Mouse (Mus musculus) layer of hippocampus, adult 18-20 months (tissue): ENCODE measurements around the gene Mtus2. TPM values are rescaled to one million over a fixed set of nuclear protein-coding genes. Genes with fewer than 3 reads are reported as not detected.
"Not testable (repeated sequence)": the region's sequence is repeated elsewhere in the genome, so short reads cannot be mapped to it uniquely, and the experiment has no call there.

Source experiments
- DNase-seq, 2 experiments: peaks; one replicate each; pipeline ENCODE4 v3.0.0; 2022; ENCODE audit warnings: low spot score in 2 of 2
- total RNA-seq, 2 experiments: library from RNA; stranded (reverse); gene quantifications; 2 replicates each; pipeline ENCODE4 v1.2.3; 2021

The Mtus2 gene
- total RNA-seq, 2 experiments from 2014 or later, result 32.9 to 35.6 TPM

DNA sequence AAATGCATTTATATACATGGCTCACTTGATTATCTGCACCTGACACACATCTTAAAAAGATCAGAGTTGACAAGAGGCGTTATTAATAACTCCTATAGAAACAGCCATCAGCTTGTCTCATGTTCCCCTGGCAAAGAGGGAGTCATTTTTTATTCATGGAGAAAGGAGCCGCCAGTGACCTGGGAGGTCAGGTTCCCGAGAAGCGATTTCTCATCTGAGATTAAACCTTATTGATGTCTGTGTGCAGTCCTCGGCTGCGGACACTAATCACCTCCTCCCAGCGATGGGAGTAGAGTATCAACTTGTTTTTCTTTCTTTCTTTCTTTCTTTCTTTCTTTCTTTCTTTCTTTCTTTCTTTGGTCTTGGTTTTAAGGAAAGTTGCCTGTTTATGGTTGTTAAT is 150.8 kb downstream of the Mtus2 start:
- no peak for DNase-seq

DNA sequence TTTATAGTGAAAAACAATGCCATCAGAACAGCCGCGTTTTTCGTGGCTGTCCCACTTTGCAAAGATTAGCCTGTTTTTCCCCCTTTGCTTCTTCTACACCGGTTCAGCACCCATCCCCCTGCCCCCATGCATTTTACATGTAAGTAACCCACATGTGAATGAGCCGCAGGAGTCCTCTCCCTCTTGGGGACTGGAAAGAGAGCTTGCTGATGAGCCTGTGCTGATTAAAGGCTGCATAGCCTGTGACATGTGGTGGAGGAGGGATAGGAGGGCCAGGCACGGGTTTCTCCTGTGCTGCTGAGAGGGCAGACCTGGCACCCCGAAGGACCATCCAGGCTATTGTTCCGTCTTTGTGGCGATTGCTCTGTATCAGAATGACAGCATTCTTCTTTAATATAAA is 151.2 kb downstream of the Mtus2 start:
- DNase-seq, result no peak

DNA sequence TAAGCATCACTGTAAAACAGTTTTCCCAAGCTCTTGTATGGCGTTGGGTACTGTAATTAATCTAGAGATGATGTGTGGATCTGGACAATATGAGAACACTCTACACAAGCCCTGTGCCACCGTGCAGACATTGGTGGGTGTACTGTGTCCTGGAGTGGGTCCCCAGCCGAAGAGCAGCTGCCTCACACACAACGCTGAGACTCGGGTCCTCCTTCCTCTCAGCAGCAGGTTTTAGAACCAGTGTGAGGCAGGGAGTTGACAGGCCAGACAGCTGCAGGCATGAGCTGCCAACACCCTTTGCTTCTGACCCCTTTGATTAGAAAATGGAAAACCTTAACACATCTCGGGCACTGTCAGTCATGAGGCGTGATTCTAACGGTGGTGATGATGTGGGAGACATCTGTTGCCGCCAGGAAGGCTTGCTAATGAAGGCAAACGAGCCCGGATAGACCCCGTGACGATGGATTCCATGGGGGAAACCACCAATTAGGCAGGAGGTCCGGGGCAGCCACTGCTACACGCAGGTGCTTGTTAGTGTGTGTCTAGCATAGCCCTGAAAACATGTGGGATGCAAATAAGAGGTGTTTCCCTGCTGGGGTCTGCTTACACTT is 158.2 kb downstream of the Mtus2 start:
- DNase-seq, result no peak

DNA sequence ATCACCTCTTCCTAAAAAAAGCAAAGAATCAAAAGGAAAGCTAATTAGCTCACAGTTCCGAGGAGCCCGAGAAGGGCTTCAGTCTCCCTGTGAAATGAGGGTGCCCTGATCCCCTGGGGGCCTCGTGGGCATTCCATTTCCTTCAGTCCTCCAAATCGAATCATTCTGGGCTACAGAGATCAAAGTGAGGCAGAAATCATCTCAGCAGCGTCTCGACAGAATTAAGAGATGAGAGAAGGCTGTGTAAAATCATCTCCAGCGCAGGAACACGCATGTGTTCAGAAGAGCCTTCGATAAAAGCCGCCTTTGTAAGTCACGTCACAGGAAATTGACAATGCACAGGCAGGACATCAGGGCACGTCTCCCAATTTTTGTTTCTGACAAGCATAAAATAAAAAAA is 167.2 kb downstream of the Mtus2 start:
- no peak for DNase-seq

DNA sequence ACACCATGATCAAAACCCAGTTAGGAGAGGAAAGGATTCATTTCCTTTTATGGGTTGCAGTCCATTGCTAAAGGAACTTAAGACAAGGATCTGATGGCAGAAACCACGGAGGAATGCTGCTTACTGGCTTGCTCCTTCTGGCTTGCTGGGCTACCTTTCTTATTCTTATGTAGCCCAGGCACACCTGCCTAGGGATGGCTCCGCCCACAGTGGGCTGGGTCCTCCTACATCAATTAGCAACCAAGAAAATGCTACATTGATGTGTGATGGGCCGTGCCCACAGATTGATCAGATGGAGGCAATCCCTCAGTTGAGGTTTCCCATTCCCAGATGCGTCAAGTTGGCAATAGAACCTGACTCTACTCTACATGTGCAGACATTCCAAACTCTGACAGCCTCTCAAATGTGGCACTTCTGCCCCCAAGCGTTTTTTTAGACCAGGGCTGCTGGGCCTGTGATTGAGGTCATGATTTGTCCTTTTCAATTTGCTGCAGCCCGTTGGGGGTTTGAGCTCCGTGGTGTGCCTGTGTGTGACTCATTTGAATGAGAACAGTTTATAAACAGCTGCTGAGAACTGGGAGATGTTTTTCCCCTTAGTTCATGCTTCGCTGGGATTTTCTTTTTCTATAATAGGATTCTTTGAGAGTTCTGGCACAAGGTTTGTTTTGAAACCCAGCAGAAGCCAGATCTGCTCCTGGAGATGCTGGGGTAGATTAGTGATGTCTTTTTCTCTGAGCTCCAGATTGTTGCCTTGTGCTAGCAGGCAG is 173.8 kb downstream of the Mtus2 start:
- DNase-seq, result peak; percentile 68 to 76

DNA sequence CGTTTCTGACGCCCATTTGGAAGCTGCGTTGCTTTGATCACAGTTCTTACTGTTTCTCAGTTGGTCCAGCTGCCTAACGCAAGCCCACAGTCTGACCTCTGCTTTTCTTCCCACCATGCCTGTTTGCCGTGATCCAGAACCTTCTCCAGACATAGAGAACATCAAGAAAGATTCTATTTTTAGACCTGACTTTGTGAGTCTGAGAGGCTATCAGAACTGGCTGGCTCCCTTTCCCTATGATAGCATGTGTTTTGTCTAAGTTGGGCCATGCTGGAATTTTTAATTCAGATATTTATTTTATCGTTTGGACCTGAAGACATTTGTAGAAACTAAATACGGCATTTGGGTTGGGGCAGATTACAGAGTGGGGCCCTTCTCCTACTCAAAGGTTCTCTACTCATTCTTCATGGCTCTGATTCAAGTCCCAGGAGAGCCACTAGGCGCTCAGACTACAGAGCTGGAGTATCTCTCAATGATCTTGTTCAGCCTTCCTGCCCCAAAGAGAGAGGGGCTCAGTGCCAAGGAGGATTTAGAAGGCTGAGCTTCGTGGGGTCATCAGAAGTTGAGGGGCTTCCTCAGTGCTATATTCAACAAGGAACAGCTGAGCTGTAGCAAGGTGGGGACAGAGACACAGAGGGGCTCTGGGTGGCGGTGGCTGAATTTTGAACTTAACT is 174.5 kb downstream of the Mtus2 start:
- DNase-seq, result no peak

DNA sequence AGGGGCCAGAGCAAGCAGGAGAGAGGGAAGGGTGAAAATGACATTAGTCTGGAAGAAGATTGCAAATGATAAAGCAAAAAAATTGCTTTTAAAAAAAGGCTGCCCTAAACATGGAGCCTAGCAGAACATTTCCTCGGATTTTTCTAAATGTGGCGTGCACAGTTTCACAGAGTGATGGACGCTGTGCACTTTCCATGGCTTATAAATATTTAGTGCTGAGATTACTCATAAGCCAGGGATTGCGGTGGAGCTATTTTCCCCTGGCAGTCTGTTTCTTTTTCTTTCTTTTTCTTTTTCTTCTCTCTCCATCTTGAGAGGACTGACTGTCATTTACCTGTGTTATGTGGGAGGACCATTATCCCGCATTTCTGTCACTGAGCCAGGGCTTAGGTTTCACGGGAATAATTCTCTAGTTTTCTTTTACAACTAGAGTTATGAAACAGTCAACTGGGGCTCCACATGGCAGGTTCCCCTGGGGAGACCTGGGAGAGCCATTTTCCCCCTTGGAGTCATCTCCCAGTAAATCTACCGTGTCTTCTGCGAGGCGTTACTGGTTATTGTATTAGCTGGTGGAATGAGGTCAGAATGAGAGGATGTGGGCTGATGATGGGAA is 176.4 kb downstream of the Mtus2 start:
- peak; percentile 11 to 45 for DNase-seq

DNA sequence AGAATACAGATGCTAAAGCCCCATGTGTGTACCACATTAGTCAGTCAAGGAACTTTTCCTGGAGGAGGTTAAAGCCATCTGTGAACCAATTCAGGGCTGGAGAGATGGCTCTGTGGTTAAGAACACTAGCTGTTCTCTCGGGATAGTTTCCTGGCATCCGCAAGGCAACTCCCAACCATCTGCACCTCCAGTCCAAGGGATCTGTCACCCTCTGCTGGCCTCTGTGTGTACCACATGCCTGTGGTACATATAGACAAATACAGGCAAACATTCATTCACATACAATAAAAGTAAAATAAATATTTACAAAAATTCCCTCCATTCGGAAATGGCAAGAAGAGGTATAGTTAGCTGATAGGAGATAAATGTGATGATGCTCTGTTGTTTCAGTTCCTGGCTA is 184.5 kb downstream of the Mtus2 start:
- DNase-seq, result no peak

DNA sequence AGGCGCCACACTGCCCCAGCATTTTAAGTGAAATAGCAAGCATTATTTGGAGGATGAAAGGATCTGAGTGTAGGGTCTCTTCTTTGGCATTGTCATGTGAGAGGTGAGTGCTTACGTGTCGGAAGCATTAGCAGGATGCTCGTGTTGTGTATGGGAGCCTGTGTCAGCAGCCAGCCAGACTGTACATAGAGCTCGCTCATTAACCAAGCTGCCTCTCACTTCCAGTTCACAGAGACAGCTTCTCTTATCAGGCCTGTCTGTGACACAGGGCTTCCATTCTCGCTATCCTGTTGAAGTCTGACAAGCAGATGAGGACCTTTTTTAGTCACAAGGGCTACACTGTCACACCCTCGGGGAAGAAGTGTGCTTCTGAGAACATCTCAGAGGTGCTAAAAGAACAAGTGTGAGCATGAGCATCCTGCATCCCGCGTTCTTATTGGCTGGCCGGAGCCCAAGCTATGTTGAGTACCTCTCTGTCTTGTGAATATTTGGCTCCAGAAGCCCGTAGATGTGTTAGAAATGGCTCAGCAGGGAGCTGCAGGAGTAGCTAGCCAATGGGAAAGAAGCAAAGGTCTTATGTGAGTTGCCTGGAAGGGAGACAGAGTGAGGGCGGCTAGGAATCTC is 189.2 kb downstream of the Mtus2 start:
- no peak for DNase-seq

DNA sequence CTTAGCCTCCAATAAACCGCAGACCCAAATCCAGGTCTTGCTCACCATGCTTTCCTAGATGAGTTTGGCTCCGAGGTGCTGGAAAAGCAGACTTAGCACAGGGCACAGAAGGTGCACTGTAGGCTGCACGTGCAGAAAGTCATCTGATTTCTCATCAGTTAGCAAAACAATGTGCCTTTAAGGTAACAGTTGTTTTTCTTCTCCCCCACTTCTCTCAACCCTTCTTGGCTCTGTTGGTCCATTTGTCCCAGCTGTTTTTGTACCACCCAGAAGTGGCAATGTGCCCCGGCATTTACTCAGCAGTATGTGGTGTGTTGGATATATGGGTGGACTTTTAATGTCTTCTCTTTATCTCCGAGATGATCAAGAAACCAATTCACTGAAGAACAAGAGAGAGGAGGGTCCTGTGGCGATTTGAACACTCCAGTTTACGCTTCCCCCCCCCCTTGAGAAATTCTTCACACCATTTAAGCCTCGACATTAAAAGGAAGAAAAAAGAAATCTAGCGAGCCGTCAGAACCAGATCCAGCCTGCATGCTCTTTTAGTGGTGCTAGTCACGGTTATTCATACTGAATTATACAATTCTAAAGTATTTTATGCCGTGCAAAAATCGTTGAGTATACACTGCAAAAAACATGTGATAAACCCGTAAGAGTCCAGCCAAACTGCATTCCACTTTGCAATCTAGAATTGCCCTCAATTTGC is 194.9 kb downstream of the Mtus2 start:
- DNase-seq, result no peak

DNA sequence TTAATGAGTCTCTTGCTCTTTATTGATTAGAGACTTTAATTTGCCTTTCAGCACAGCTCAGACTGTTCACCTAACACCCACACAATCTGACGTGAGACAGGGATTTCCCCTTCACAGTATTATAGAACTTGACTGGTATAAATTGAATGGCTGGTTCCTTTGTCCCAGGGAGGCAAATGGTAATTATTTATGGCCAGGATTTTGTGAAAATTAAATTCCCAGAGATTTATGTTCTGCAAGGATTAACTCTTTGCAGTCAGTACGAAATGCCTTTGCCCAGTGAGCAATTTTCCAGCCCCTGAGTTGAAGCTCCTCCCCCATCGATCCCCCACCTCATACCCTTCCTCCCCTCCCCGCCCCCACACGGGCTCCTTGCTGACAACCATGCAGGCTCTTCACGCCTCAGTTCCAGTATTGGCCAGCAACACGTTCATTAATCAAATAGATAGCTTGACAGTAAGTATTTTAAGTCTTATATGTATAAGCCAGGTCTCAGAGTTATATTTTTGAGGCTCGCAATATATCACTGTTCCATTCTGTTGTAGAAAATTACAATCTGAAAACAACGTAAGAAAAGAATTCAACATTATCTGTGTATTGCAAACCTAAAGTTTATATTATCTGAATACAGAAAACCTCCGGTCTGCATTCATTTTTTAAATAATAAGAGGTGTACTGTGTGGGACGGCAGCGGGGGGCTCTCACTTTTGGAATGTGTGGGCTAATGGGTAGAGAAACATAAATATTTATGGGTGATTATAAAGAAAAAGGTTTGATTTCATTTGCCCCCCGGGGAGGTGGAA is 195.7 kb downstream of the Mtus2 start:
- no peak for DNase-seq

DNA sequence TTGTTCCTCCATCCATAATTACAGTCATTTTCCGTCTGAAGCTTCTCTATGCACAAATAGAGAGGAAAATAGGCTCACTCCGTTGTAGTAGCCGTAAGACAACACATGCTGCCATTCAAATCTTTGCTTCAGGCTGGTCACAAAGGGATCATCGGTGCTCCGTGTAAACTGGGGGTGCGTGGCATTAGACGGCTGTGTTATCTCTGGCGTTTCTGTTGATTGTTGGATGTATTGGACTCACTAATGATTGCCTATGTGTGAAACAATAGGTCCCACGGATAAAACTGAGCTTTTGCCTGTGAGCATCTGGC is 196.2 kb downstream of the Mtus2 start:
- DNase-seq, result no peak

DNA sequence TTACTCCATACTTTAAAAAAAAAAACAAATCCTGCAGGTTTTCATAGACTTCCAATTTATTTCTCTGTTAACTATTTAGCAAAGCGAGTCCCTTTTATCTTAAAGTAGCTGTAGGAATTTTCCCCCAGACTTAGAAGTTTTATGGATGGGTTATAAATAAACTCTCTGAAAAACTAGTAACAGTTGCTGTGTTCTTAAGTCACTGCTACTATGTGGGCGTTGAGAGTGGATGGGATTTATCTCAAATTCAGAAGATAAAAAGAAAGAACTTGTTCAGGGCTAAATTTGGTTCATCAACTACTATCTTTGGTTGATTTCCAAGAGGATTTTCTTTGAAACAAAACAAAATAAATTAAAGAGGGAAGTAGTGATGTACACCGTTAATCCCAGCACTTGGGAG is 197.6 kb downstream of the Mtus2 start:
- DNase-seq, result no peak

DNA sequence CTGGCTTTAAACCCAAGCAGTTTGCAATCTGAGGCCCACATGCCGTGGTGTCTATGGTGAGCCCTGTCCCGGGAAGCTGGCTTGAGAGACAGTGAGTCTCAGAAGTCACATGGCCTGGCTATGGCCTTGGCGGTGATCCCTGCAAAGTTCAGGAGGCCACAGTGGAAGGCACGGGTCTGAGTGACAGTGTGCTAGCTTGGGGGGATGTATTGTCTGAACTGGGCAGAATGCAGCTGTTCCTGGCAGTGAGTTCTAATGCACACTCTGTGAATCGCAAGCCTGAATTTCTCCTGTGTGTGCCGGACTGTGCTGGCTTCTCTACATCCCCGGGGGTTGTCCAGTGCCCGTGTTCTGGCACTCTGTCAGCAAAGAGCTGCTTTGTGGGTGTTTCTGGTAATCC is 202.2 kb downstream of the Mtus2 start:
- no peak for DNase-seq

DNA sequence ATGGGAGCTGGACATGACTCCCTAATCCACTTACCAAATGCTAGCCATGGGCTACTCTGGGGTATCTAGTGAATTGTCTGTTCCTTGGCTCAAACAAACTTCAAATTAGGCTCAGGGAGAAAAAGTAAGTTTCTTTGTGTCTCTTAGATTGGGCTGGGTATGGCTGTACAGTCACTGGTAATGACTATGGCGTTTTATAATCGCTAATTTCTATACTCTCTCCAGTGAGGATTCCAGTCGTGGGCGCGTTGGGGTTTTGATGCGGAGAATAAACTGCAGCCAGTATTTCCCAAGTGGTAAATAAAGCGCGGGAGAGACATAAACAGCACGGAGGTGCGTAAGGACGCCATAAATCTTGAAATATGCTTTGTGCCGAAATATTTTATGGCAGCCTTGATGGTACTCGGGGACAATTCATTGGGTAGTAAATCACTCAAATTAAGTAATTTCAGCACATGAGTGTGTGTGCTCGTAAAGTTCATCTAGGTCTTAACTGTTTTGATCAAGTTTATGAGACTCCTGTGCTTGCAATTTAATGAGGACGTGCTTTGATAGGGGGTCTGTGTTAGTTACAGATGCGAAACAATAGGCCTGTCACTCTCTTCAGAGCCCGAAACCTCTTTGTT is 203.5 kb downstream of the Mtus2 start:
- DNase-seq, result no peak

DNA sequence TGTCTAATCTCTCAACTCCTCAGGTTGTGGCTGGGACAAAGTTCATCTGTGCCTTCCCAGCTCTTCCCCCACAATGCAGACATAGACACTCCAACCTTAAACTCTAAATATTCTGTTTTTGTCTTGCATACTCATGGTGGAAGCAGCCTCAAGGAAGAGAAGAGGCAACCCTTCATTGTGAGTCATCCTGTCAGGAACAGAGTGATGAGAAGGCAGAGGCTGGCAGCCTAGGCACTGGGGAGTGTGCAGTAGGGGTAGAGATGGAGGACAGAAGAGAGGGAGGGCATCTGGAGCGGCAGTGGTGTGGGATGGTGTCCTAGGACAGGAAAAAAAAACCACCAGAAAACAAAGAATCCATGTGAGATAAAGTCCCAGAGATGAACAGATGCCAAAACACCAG is 208.0 kb downstream of the Mtus2 start:
- no peak for DNase-seq

DNA sequence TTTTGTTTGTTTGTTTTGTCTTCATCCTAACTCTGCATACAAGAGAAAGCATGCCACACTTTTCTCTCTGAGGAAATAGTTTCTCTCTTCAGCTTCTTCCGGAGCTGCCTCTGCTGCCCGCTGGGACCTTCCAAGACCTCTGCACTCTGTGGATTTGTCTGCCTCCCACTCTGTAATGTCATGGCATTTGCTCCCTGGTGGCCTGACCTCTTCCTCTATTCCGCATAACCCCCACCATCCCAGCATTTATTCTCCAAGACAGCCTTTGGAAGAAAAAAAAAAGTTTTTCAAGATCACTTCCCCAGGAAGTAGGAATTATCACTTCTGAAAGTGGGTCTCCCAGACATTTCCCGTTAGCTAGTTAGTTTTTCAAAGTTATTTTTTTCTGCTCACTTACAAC is 218.0 kb downstream of the Mtus2 start:
- no peak for DNase-seq

DNA sequence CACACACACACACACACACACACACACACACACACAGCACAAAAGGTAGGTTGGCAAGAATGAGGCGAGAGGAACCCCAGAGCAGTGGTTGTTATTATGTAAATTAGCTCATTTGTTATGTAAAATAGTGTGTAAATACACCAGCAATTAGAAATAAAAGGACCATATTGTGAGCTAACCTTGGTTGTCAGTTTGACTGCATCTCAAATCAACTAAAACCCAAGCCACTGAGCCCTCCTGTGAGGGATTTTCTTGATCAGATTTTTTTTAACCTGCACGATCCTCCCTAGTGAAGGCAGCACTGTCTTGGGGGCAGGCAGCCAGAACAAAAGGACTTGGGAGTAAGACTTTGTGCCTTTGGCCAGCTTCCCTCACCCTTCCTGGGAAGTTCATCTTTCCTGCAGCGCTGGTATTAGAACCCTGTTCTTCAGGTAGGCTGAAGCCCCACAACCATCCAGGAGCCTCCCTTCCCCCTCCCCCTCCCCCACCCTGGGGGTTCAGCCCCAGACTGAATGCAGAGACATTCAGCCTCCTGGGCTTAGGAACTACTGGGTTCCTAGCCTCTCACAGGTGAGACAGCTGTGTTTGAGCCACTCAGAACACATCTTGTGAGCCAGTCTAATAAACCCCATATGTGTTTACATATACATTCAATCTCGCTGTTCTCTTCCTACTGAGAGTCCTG is 218.8 kb downstream of the Mtus2 start:
- no peak for DNase-seq

DNA sequence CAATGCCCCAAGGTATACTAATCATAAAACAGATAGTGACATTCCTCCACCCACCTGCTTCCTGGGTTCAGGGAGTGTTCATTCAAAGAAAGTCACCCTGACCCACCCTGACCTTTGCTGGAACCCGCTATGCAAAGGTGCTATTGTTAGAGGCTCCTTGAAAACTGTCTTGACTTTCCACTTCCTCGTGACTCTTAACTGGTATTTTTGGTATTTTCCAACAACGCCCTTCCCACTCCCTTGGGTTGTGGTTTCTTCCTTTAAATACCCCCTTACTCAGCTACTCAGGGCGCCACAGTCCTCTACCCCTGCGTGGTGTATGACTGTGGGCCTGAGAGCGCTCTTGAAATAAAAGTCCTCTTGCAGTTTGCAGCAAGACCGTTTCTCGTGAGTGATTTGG is 219.4 kb downstream of the Mtus2 start:
- not testable (repeated sequence) for DNase-seq
